Mouse (Mus musculus) stomach, embryonic 14.5 days (tissue): Measurements from ENCODE around the gene Cdk17. TPM values are rescaled to one million over a fixed set of nuclear protein-coding genes. Genes with fewer than 3 reads are reported as not detected.

Experiments used
- ATAC-seq: fragments of 200-750 bp; cut with Nextera tagmentation; 2 replicates; pipeline ENCODE4 v1.8.0; 2017; ENCODE audit warnings: low read depth, moderate TSS enrichment; ENCODE audit not compliant: insufficient number of reproducible peaks, insufficient read depth, low FRiP score
- H3K27ac ChIP-seq: fragments of 300-500 bp; sonication (generic); 2 replicates; pipeline ENCODE4 v1.5.1; 2014; ENCODE audit warnings: mild to moderate bottlenecking, low read length, moderate library complexity, mixed read lengths
- H3K27me3 ChIP-seq: fragments of 300-500 bp; sonication (generic); 2 replicates; pipeline ENCODE4 v1.6.1; 2014; ENCODE audit warnings: low read length, control low read depth, mixed read lengths; ENCODE audit not compliant: control insufficient read depth, insufficient read depth
- H3K36me3 ChIP-seq: fragments of 300-500 bp; sonication (generic); 2 replicates; pipeline ENCODE4 v1.6.1; 2014; ENCODE audit warnings: mild to moderate bottlenecking, control low read depth, low read length, moderate library complexity, mixed read lengths; ENCODE audit not compliant: control insufficient read depth, insufficient read depth
- H3K4me1 ChIP-seq: fragments of 300-500 bp; sonication (generic); 2 replicates; pipeline ENCODE4 v1.6.1; 2014; ENCODE audit warnings: low read length, control low read depth, mixed read lengths; ENCODE audit not compliant: control insufficient read depth, insufficient read depth
- H3K4me2 ChIP-seq: fragments of 300-500 bp; sonication (generic); replicated peaks from 2 replicates; pipeline ENCODE4 v1.6.1; 2014; ENCODE audit warnings: low read depth, low read length, control low read depth
- H3K4me3 ChIP-seq: fragments of 300-500 bp; sonication (generic); 2 replicates; pipeline ENCODE4 v1.5.1; 2014; ENCODE audit warnings: low read depth, low read length, control low read depth
- H3K9ac ChIP-seq: fragments of 300-500 bp; sonication (generic); replicated peaks from 2 replicates; pipeline ENCODE4 v1.6.1; 2014; ENCODE audit warnings: low read depth, mild to moderate bottlenecking, control low read depth, low read length, moderate library complexity, mixed read lengths
- H3K9me3 ChIP-seq: fragments of 300-500 bp; sonication (generic); 2 replicates; pipeline ENCODE4 v1.6.1; 2016; ENCODE audit warnings: low read depth, low read length, control low read depth; ENCODE audit not compliant: control insufficient read depth
- WGBS: fragments of 180-500 bp; shearing (Covaris S2); extraction: QIAGEN DNeasy Blood & Tissue Kit; methylation state at CpG from one replicate; pipeline ENCODE4 v1.1.7; 2014; 5-methylcytosine and 5-hydroxymethylcytosine counted together
- polyA plus RNA-seq: library from polyadenylated mRNA; unstranded; fragments of >200 nt; fragmentation: Nextera tagmentation; extraction: Ambion mirVana; gene quantifications from 2 replicates; pipeline ENCODE4 v1.2.1, GENCODE M21; 2014

Cdk17 gene
- polyA plus RNA-seq, 1 experiment from 2014 or later = 23.0 TPM

DNA sequence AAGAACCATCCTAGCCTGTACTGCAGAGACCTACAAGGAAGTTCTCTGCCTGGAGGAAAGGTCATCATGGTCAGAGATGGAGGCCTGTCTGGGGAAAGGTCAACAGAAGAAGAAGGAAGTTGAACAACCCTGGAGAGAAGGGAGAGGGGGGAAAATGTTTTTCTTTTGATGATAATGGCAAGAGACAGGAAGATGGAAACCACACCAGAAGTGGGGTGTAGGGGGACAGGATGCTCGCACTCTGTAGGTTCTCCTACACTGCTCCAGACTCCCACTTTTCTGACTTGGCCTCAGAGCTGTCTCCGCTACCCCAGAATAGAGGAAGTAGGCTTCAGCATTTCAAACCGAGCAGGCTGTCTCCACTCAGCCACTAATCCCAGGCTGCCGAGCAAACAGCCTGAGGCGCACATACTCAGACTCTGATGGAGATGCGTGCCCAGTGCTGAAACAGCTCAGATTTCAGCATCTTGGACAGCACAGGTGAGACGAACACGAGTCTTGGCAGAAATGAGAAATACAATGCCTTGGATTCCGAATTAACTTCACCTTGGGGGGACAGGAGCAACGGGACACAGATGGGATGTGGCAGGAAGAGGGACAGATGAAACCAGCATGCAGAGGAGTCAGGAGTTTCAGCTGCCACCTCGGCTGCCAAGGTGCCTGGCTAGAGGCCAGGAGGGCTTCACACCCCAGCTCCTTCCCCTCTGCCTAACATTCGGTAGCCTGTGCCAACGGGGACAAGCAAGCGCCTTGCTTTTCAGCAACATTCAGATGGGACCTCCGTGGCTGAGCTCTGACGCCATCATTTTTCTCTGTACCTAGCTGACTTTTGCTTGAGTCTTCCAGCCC, 100.7 kb downstream of the Cdk17 start:
- Histone ChIP-seq H3K9ac (0 out of 2 replicates have a peak overlapping the region, but pooled peaks have one; percentile 6), H3K4me2 (0 out of 2 replicates have a peak overlapping the region, but pooled peaks have one; percentile 22), H3K36me3 (peaks cover 19% of the 10 kb centered on the region), H3K27ac (peak overlapping the region; percentile 39; the same call in 1 of the 2 replicates), H3K9me3 (no peaks in the 10 kb centered on the region), H3K4me3 (no peak overlapping the region), H3K4me1 (peaks cover 16% of the 10 kb centered on the region), H3K27me3 (no peaks in the 10 kb centered on the region)
- ATAC-seq = no peak
- 17% methylated on average over 16 of the region's 16 CpGs for WGBS

DNA sequence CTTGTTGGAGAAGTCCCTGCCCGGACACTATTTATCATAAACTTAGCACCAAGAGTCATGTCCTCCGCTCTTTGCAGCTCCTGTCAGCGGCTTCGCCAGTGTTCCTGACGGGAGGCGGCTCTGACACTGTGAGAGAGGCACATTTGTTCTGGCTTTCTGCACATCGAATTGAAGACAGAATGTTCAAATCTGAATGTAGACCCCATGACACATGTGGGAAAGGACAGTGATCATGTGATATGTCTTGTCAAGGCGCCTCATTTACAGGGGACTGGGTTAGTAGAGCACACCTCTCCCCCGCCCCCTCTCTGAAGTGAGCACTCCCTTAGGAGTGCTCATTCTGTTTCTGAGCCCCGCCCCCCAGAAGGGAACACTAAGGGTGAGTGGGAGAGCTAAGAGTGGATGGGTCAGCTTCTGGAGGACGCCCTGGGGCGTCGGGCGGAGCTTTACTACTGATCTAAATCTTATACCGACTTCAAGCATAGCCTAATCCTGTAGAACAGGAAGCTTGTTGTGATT, 101.4 kb downstream of the Cdk17 start:
- Histone ChIP-seq H3K9me3 (no peaks in the 10 kb centered on the region), H3K4me3 (no peak overlapping the region), H3K27ac (peak overlapping the region; percentile 39; the same call in 1 of the 2 replicates), H3K4me2 (peak overlapping the region; percentile 22; the same call in 1 of the 2 replicates), H3K9ac (0 out of 2 replicates have a peak overlapping the region, but pooled peaks have one; percentile 6), H3K36me3 (peaks cover 19% of the 10 kb centered on the region), H3K27me3 (no peaks in the 10 kb centered on the region), H3K4me1 (peaks cover 16% of the 10 kb centered on the region)
- WGBS = 14% methylated on average over 15 of the region's 15 CpGs
- peak; percentile 80 for ATAC-seq

DNA sequence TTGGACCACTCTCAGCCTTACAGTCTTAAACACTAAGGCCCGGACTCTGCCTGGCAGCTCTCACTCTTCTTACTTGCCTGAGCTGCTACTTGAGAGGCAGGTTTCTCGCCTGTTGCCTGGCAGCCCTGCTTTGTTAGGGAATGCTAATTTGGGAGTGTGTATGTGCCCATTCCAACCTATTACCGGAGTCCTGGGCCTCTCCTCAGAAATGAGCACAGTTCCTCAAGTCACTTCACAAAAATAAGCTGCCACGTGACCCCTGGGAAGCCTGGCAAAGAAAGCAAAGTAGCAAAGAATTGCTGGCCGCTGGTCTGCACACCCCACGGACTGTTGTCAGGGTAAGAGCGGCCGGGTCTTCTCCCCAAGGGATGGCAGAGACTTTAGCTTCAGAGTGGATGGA, 102.8 kb downstream of the Cdk17 start:
- Histone ChIP-seq H3K4me3 (no peak overlapping the region), H3K27me3 (no peaks in the 10 kb centered on the region), H3K9me3 (no peaks in the 10 kb centered on the region), H3K27ac (no peak overlapping the region), H3K4me2 (no peak overlapping the region), H3K36me3 (peaks cover 19% of the 10 kb centered on the region), H3K9ac (no peak overlapping the region), H3K4me1 (peaks cover 16% of the 10 kb centered on the region)
- WGBS = 83% methylated on average over 8 of the region's 8 CpGs
- no peak for ATAC-seq

DNA sequence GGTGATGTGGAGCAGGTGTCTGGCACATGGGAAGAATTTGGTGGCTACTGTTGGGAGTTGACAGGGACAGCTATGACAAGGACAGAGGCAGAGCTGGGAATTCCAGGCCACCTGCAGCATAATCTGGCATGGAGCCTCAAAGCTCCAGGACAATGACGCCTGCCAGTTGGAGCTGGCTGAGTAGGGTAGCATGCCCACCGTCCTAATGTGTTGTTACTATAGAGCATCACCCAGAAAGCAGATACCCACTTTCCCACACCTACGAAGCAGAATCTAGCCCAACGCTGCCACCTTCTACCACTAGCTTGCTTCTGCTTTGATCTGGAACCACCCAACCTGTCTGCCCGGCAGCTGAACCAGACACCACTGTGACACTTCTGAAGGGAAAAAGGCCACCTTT, 103.3 kb downstream of the Cdk17 start:
- Histone ChIP-seq H3K4me3 (no peak overlapping the region), H3K9me3 (no peaks in the 10 kb centered on the region), H3K36me3 (peaks cover 19% of the 10 kb centered on the region), H3K27ac (no peak overlapping the region), H3K27me3 (no peaks in the 10 kb centered on the region), H3K4me1 (peaks cover 16% of the 10 kb centered on the region), H3K4me2 (no peak overlapping the region), H3K9ac (no peak overlapping the region)
- ATAC-seq = no peak
- WGBS = 84% methylated on average over 5 of the region's 5 CpGs

DNA sequence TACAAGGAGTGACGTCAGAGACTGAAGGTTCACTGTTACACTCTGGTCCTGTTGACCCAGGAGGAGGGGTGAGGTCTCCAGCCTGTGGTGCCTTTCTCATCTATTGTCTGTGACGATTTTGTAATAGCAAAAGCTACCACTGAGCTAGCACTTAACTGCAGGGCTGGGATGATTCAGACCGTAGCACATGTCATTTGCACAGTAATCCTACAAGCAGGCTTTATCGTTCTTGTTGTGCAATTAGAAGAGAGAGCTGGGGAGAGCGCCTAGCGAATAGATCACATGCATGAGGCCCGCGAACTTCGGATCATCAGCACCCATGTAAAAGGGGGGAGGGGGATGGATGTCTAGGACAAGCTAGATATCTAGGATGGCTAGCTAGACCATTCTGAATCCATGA, 105.2 kb downstream of the Cdk17 start:
- no peak overlapping the region for H3K4me2 ChIP-seq
- peaks cover 21% of the 10 kb centered on the region for H3K4me1 ChIP-seq
- no peaks in the 10 kb centered on the region for H3K27me3 ChIP-seq
- 90% methylated on average over 9 of the region's 9 CpGs for WGBS
- ATAC-seq = no peak
- no peak overlapping the region for H3K4me3 ChIP-seq
- no peak overlapping the region for H3K9ac ChIP-seq
- H3K36me3 ChIP-seq = peaks cover 19% of the 10 kb centered on the region
- H3K27ac ChIP-seq = no peak overlapping the region
- H3K9me3 ChIP-seq = no peaks in the 10 kb centered on the region

DNA sequence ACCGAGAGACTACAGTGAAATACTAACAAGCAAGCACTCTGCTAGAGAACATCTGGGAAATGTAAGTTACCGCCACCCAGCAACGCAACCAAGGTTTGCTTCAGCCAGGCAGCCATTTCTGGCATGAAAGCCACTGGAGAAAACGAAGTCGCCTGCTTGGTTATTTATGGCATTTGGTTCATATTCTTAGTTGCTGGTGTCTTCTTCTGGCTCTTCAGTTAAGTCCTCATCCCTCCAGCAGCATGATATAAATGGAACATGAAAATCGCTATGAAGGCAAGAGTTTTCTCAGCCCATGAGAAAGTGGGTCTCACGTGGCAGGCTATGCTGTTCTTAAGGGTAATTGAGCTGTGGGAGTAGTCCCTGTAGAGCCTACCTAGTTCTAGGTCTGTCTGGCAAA, 105.8 kb downstream of the Cdk17 start:
- no peak for ATAC-seq

DNA sequence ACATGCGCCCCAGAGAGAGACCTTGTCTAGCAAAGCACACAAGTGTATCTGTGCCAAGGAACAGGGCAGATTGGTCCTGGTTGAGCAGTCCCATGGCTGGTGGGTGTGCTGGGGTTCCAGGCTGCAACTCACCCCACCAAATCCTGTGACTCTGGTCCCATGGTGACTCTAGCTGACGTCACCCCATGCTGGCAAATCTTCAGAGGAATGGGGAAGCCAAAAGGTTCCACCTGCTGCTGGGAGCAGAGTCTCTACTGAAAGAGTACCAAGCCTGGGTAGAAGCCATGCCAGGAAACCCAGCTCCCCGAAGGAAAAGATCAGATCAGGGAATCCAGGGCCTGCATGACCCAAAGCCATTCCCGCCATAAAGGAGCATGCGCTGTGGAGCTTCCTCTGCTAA, 106.8 kb downstream of the Cdk17 start:
- no peak for ATAC-seq
- Histone ChIP-seq H3K4me2 (no peak overlapping the region), H3K36me3 (peaks cover 19% of the 10 kb centered on the region), H3K4me3 (no peak overlapping the region), H3K4me1 (peaks cover 6% of the 10 kb centered on the region; the same call in 1 of the 2 replicates), H3K9me3 (no peaks in the 10 kb centered on the region), H3K9ac (no peak overlapping the region), H3K27me3 (no peaks in the 10 kb centered on the region), H3K27ac (no peak overlapping the region)
- WGBS = 96% methylated on average over 5 of the region's 5 CpGs

More for the DNA sequence above, 105.8 kb downstream of the Cdk17 start:
- H3K4me3 ChIP-seq = no peak overlapping the region
- no peak overlapping the region for H3K9ac ChIP-seq
- peaks cover 14% of the 10 kb centered on the region for H3K4me1 ChIP-seq
- H3K4me2 ChIP-seq = no peak overlapping the region
- no peaks in the 10 kb centered on the region for H3K9me3 ChIP-seq
- no peak overlapping the region for H3K27ac ChIP-seq
- 90% methylated on average over 7 of the region's 7 CpGs for WGBS
- peaks cover 19% of the 10 kb centered on the region for H3K36me3 ChIP-seq
- H3K27me3 ChIP-seq = no peaks in the 10 kb centered on the region

DNA sequence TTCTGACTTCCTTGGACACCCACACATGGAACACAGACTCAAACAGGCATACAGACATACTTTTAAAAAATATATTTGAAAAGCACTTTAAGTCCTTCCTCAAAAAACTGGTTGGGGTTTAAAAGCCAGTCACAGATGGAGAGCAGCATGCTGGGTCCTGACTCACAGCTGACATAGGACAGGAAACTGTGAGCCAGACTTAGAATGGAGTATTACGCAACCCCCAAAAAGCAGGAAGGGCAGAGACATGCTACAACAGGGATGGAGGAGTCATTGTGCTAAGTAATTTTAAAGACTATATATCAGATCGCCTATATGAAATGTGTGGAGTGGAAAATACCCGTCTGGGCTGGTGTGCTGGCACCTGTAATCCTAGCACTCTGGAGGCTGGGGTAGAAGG, 107.7 kb downstream of the Cdk17 start:
- Histone ChIP-seq H3K4me3 (no peak overlapping the region), H3K4me1 (peaks cover 6% of the 10 kb centered on the region; the same call in 1 of the 2 replicates)
- no peak for ATAC-seq

More for the DNA sequence above, 107.7 kb downstream of the Cdk17 start:
- Histone ChIP-seq H3K27ac (no peak overlapping the region), H3K9me3 (no peaks in the 10 kb centered on the region), H3K36me3 (peaks cover 19% of the 10 kb centered on the region; the same call in 1 of the 2 replicates), H3K27me3 (no peaks in the 10 kb centered on the region), H3K9ac (no peak overlapping the region), H3K4me2 (no peak overlapping the region)
- 94% methylated on average over 3 of the region's 3 CpGs for WGBS
